Mouse (Mus musculus) heart, embryonic 11.5 days (tissue): Measurements from ENCODE around the gene Btnl10. TPM values are rescaled to one million over a fixed set of nuclear protein-coding genes. Genes with fewer than 3 reads are reported as not detected.

Experiments
- ATAC-seq: fragments of 200-750 bp; cut with Nextera tagmentation; replicated peaks from 2 replicates; pipeline ENCODE4 v1.8.0; 2017; ENCODE audit warnings: moderate library complexity; ENCODE audit not compliant: insufficient number of reproducible peaks, low FRiP score, low TSS enrichment
- H3K27ac ChIP-seq: fragments of 300-500 bp; sonication (generic); 2 replicates; pipeline ENCODE4 v1.5.1; 2014; ENCODE audit warnings: mild to moderate bottlenecking, low read depth, low read length
- H3K27me3 ChIP-seq: fragments of 300-500 bp; sonication (generic); 2 replicates; pipeline ENCODE4 v1.6.1; 2014; ENCODE audit warnings: mild to moderate bottlenecking, low read length, mixed read lengths; ENCODE audit not compliant: control insufficient read depth, insufficient read depth
- H3K36me3 ChIP-seq: fragments of 300-500 bp; sonication (generic); 2 replicates; pipeline ENCODE4 v1.6.1; 2014; ENCODE audit warnings: mild to moderate bottlenecking, low read length, moderate library complexity, mixed read lengths; ENCODE audit not compliant: control insufficient read depth, insufficient read depth
- H3K4me1 ChIP-seq: fragments of 300-500 bp; sonication (generic); 2 replicates; pipeline ENCODE4 v1.6.1; 2014; ENCODE audit warnings: low read length; ENCODE audit not compliant: control insufficient read depth, insufficient read depth
- H3K4me2 ChIP-seq: fragments of 300-500 bp; sonication (generic); 2 replicates; pipeline ENCODE4 v1.6.1; 2014; ENCODE audit warnings: mild to moderate bottlenecking, moderate library complexity
- H3K4me3 ChIP-seq: fragments of 300-500 bp; sonication (generic); 2 replicates; pipeline ENCODE4 v1.5.1; 2014; ENCODE audit warnings: low read depth, low read length
- H3K9ac ChIP-seq: fragments of 300-500 bp; sonication (generic); 2 replicates; pipeline ENCODE4 v1.6.1; 2014; ENCODE audit warnings: mild to moderate bottlenecking, low read depth, low read length, moderate library complexity
- H3K9me3 ChIP-seq: fragments of 300-500 bp; sonication (generic); replicated peaks from 2 replicates; pipeline ENCODE4 v1.6.1; 2016; ENCODE audit warnings: low read length; ENCODE audit not compliant: control insufficient read depth
- WGBS: fragments of 180-500 bp; shearing (Covaris S2); extraction: QIAGEN DNeasy Blood & Tissue Kit; methylation state at CpG from one replicate; pipeline ENCODE4 v1.1.7; 2014; ENCODE audit not compliant: insufficient replicate concordance; 5-methylcytosine and 5-hydroxymethylcytosine counted together
- polyA plus RNA-seq: library from polyadenylated mRNA; unstranded; fragments of >200 nt; fragmentation: Nextera tagmentation; extraction: Ambion mirVana; gene quantifications from 2 replicates; pipeline ENCODE4 v1.2.1, GENCODE M21; 2014

Gene Btnl10
- 0.27 TPM in 1 of 2 replicates, not detected in the other for polyA plus RNA-seq

GRCm38 (mm10) chr11:58917745-58918366, at the start of gene Btnl10:
Gene Btnl10 (plus strand): TSS chr11:58917908.
- H3K4me3 ChIP-seq = no peak within 1 kb of the TSS
- H3K36me3 ChIP-seq = no peaks in the 10 kb centered on the region
- no peaks in the 10 kb centered on the region for H3K4me1 ChIP-seq
- WGBS = 74% methylated on average over 12 of the region's 12 CpGs
- H3K27ac ChIP-seq = no peak within 1 kb of the TSS
- no peaks in the 10 kb centered on the region; the same call in 1 of the 2 replicates for H3K27me3 ChIP-seq
- H3K9ac ChIP-seq = no peak within 1 kb of the TSS
- no peaks in the 10 kb centered on the region for H3K9me3 ChIP-seq
- no peak within 1 kb of the TSS for H3K4me2 ChIP-seq
- ATAC-seq = no peak

- ATAC-seq = no peak
- Histone ChIP-seq H3K27me3 (no peaks in the 10 kb centered on the region), H3K27ac (no peak overlapping the region), H3K4me2 (peak overlapping the region; percentile 84), H3K9me3 (no peaks in the 10 kb centered on the region), H3K4me1 (peaks cover 8% of the 10 kb centered on the region; the same call in 1 of the 2 replicates), H3K9ac (peak overlapping the region; percentile 89; the same call in 1 of the 2 replicates), H3K36me3 (0 out of 2 replicates have a peak, but pooled peaks cover 2% of the 10 kb centered on the region), H3K4me3 (peak overlapping the region; percentile 87)
- WGBS = 84% methylated on average over 6 of the region's 6 CpGs
These were observed 49.8 kb upstream of the Btnl10 start for GRCm38 (mm10) chr11:58867954-58868330.

- Histone ChIP-seq H3K4me2 (no peak overlapping the region), H3K36me3 (0 out of 2 replicates have a peak, but pooled peaks cover 2% of the 10 kb centered on the region), H3K27me3 (no peaks in the 10 kb centered on the region), H3K4me3 (no peak overlapping the region), H3K9ac (no peak overlapping the region), H3K27ac (no peak overlapping the region), H3K9me3 (no peaks in the 10 kb centered on the region), H3K4me1 (peaks cover 8% of the 10 kb centered on the region; the same call in 1 of the 2 replicates)
- no peak for ATAC-seq
- WGBS = 78% methylated on average over 4 of the region's 4 CpGs
These were observed 46.7 kb upstream of the Btnl10 start for GRCm38 (mm10) chr11:58870961-58871360.

- Histone ChIP-seq H3K9ac (no peak overlapping the region), H3K4me2 (no peak overlapping the region), H3K27me3 (no peaks in the 10 kb centered on the region), H3K4me1 (no peaks in the 10 kb centered on the region), H3K27ac (no peak overlapping the region), H3K9me3 (no peaks in the 10 kb centered on the region), H3K4me3 (no peak overlapping the region), H3K36me3 (peaks cover 12% of the 10 kb centered on the region)
- no peak for ATAC-seq
- 80% methylated on average over 8 of the region's 8 CpGs for WGBS
These were observed 34.0 kb upstream of the Btnl10 start for GRCm38 (mm10) chr11:58883756-58884155.

- H3K36me3 ChIP-seq = peaks cover 28% of the 10 kb centered on the region
- no peaks in the 10 kb centered on the region for H3K9me3 ChIP-seq
- no peak overlapping the region for H3K27ac ChIP-seq
- H3K4me3 ChIP-seq = no peak overlapping the region
- ATAC-seq = no peak
- H3K4me2 ChIP-seq = no peak overlapping the region
- H3K4me1 ChIP-seq = no peaks in the 10 kb centered on the region
- H3K27me3 ChIP-seq = no peaks in the 10 kb centered on the region
- no peak overlapping the region for H3K9ac ChIP-seq
- WGBS = 87% methylated on average over 10 of the region's 10 CpGs
These were observed 27.2 kb upstream of the Btnl10 start for GRCm38 (mm10) chr11:58890511-58890910.

- no peak overlapping the region for H3K9ac ChIP-seq
- no peak for ATAC-seq
- H3K4me2 ChIP-seq = no peak overlapping the region
- no peak overlapping the region for H3K4me3 ChIP-seq
- no peaks in the 10 kb centered on the region for H3K4me1 ChIP-seq
- WGBS = 79% methylated on average over 6 of the region's 6 CpGs
- H3K27me3 ChIP-seq = no peaks in the 10 kb centered on the region
- no peak overlapping the region for H3K27ac ChIP-seq
- H3K36me3 ChIP-seq = peaks cover 32% of the 10 kb centered on the region
- H3K9me3 ChIP-seq = no peaks in the 10 kb centered on the region
These were observed 23.3 kb upstream of the Btnl10 start for GRCm38 (mm10) chr11:58894456-58894855.

GRCm38 (mm10) chr11:58897485-58897884, 20.2 kb upstream of the Btnl10 start:
- Histone ChIP-seq H3K9ac (no peak overlapping the region), H3K27ac (no peak overlapping the region), H3K9me3 (no peaks in the 10 kb centered on the region), H3K4me2 (no peak overlapping the region), H3K4me3 (no peak overlapping the region), H3K27me3 (no peaks in the 10 kb centered on the region), H3K4me1 (no peaks in the 10 kb centered on the region), H3K36me3 (peaks cover 16% of the 10 kb centered on the region)
- ATAC-seq = no peak
- 81% methylated on average over 6 of the region's 6 CpGs for WGBS

GRCm38 (mm10) chr11:58901080-58901479, 16.6 kb upstream of the Btnl10 start:
- no peak overlapping the region for H3K4me2 ChIP-seq
- no peak for ATAC-seq
- H3K36me3 ChIP-seq = 0 out of 2 replicates have a peak, but pooled peaks cover 7% of the 10 kb centered on the region

More at GRCm38 (mm10) chr11:58901080-58901479, 16.6 kb upstream of the Btnl10 start:
- Histone ChIP-seq H3K4me1 (peaks cover 5% of the 10 kb centered on the region), H3K9me3 (no peaks in the 10 kb centered on the region), H3K9ac (no peak overlapping the region), H3K27me3 (no peaks in the 10 kb centered on the region), H3K27ac (no peak overlapping the region), H3K4me3 (no peak overlapping the region)
